Mouse (Mus musculus) neural tube, embryonic 13.5 days (tissue): ENCODE data around the gene Myo9a. TPM values are rescaled to one million over a fixed set of nuclear protein-coding genes. Genes with fewer than 3 reads are reported as not detected.

ENCODE experiments used
- ATAC-seq: fragments of 200-750 bp; cut with Nextera tagmentation; 2 replicates; pipeline ENCODE4 v1.8.0; 2017; ENCODE audit warnings: low read depth, mild to moderate bottlenecking, moderate TSS enrichment, moderate library complexity
- H3K27ac ChIP-seq: fragments of 300-500 bp; sonication (generic); replicated peaks from 2 replicates; pipeline ENCODE4 v1.5.1; 2015; ENCODE audit warnings: moderate library complexity, mild to moderate bottlenecking, inconsistent platforms
- H3K27me3 ChIP-seq: fragments of 300-500 bp; sonication (generic); 2 replicates; pipeline ENCODE4 v1.6.1; 2015; ENCODE audit warnings: mild to moderate bottlenecking, inconsistent platforms
- H3K36me3 ChIP-seq: fragments of 300-500 bp; sonication (generic); 2 replicates; pipeline ENCODE4 v1.6.1; 2015; ENCODE audit warnings: mild to moderate bottlenecking, inconsistent platforms
- H3K4me1 ChIP-seq: fragments of 300-500 bp; sonication (generic); replicated peaks from 2 replicates; pipeline ENCODE4 v1.6.1; 2015; ENCODE audit warnings: inconsistent platforms
- H3K4me2 ChIP-seq: fragments of 300-500 bp; sonication (generic); 2 replicates; pipeline ENCODE4 v1.6.1; 2015; ENCODE audit warnings: inconsistent platforms, mild to moderate bottlenecking, moderate library complexity
- H3K4me3 ChIP-seq: fragments of 300-500 bp; sonication (generic); 2 replicates; pipeline ENCODE4 v1.5.1; 2015; ENCODE audit warnings: mild to moderate bottlenecking, inconsistent platforms
- H3K9ac ChIP-seq: fragments of 300-500 bp; sonication (generic); 2 replicates; pipeline ENCODE4 v1.6.1; 2015; ENCODE audit warnings: moderate library complexity, mild to moderate bottlenecking, inconsistent platforms
- H3K9me3 ChIP-seq: fragments of 300-500 bp; sonication (generic); 2 replicates; pipeline ENCODE4 v1.6.1; 2016; ENCODE audit warnings: inconsistent platforms
- WGBS: fragments of 180-500 bp; shearing (Covaris S2); methylation state at CpG from one replicate; pipeline ENCODE4 v1.1.7; 2015; 5-methylcytosine and 5-hydroxymethylcytosine counted together
- polyA plus RNA-seq: library from polyadenylated mRNA; unstranded; fragments of >200 nt; fragmentation: Nextera tagmentation; extraction: Ambion mirVana; gene quantifications from 2 replicates; pipeline ENCODE4 v1.2.1, GENCODE M21; 2015

The Myo9a gene
- polyA plus RNA-seq, 1 experiment from 2014 or later = 23.4 TPM

GRCm38 (mm10) chr9:59727569-59728286 is 23.0 kb upstream of the Myo9a start:
- Histone ChIP-seq H3K4me1 (peaks cover 13% of the 10 kb centered on the region), H3K36me3 (no peaks in the 10 kb centered on the region), H3K9me3 (no peaks in the 10 kb centered on the region), H3K4me3 (no peak overlapping the region), H3K4me2 (no peak overlapping the region), H3K27ac (no peak overlapping the region), H3K27me3 (no peaks in the 10 kb centered on the region), H3K9ac (no peak overlapping the region)
- WGBS = 85% methylated on average over 11 of the region's 11 CpGs
- no peak for ATAC-seq

- H3K9me3 ChIP-seq = no peaks in the 10 kb centered on the region
- H3K27me3 ChIP-seq = no peaks in the 10 kb centered on the region
- H3K9ac ChIP-seq = no peak overlapping the region
- H3K36me3 ChIP-seq = no peaks in the 10 kb centered on the region
- H3K4me2 ChIP-seq = no peak overlapping the region
- no peaks in the 10 kb centered on the region for H3K4me1 ChIP-seq
- no peak overlapping the region for H3K4me3 ChIP-seq
- 95% methylated on average over 5 of the region's 5 CpGs for whole genome bisulfite sequencing
- ATAC-seq = no peak
- no peak overlapping the region for H3K27ac ChIP-seq
These were observed 19.6 kb upstream of the Myo9a start for GRCm38 (mm10) chr9:59731136-59731535.

- no peaks in the 10 kb centered on the region for H3K9me3 ChIP-seq
- no peaks in the 10 kb centered on the region for H3K27me3 ChIP-seq
- H3K9ac ChIP-seq = no peak overlapping the region
- 86% methylated on average over 6 of the region's 6 CpGs for WGBS
- peaks cover 14% of the 10 kb centered on the region for H3K36me3 ChIP-seq
- ATAC-seq = no peak
- H3K4me1 ChIP-seq = no peaks in the 10 kb centered on the region
- H3K27ac ChIP-seq = no peak overlapping the region
- no peak overlapping the region for H3K4me3 ChIP-seq
- H3K4me2 ChIP-seq = no peak overlapping the region
These were observed 17.6 kb upstream of the Myo9a start for GRCm38 (mm10) chr9:59733075-59733474.

- H3K27ac ChIP-seq = no peak overlapping the region
- no peaks in the 10 kb centered on the region for H3K27me3 ChIP-seq
- ATAC-seq = no peak
- H3K4me2 ChIP-seq = no peak overlapping the region
- 64% methylated on average over 4 of the region's 4 CpGs for WGBS
- H3K4me3 ChIP-seq = no peak overlapping the region
- H3K9me3 ChIP-seq = no peaks in the 10 kb centered on the region
- no peaks in the 10 kb centered on the region for H3K4me1 ChIP-seq
- no peak overlapping the region for H3K9ac ChIP-seq
- peaks cover 14% of the 10 kb centered on the region for H3K36me3 ChIP-seq
These were observed 15.3 kb upstream of the Myo9a start for GRCm38 (mm10) chr9:59735394-59735793.

- Histone ChIP-seq H3K4me1 (no peaks in the 10 kb centered on the region), H3K4me3 (no peak overlapping the region), H3K4me2 (no peak overlapping the region), H3K27me3 (no peaks in the 10 kb centered on the region), H3K9ac (no peak overlapping the region), H3K27ac (no peak overlapping the region), H3K9me3 (no peaks in the 10 kb centered on the region), H3K36me3 (peaks cover 14% of the 10 kb centered on the region)
- ATAC-seq = no peak
- WGBS = 86% methylated on average over 2 of the region's 2 CpGs
These were observed 10.1 kb upstream of the Myo9a start for GRCm38 (mm10) chr9:59740593-59740992.

- H3K4me3 ChIP-seq = no peak overlapping the region
- no peak overlapping the region for H3K4me2 ChIP-seq
- no peak overlapping the region for H3K27ac ChIP-seq
- ATAC-seq = no peak
- WGBS = 97% methylated on average over 3 of the region's 3 CpGs
- H3K9ac ChIP-seq = no peak overlapping the region
- no peaks in the 10 kb centered on the region for H3K4me1 ChIP-seq
- no peaks in the 10 kb centered on the region for H3K27me3 ChIP-seq
- H3K9me3 ChIP-seq = no peaks in the 10 kb centered on the region
- no peaks in the 10 kb centered on the region for H3K36me3 ChIP-seq
These were observed 6.8 kb upstream of the Myo9a start for GRCm38 (mm10) chr9:59743903-59744302.

- Histone ChIP-seq H3K27ac (no peak overlapping the region), H3K9ac (no peak overlapping the region), H3K4me3 (no peak overlapping the region), H3K4me1 (peaks cover 14% of the 10 kb centered on the region), H3K27me3 (no peaks in the 10 kb centered on the region), H3K36me3 (no peaks in the 10 kb centered on the region), H3K9me3 (no peaks in the 10 kb centered on the region), H3K4me2 (no peak overlapping the region)
- 97% methylated on average over 2 of the region's 2 CpGs for WGBS
- no peak for ATAC-seq
These were observed 2.3 kb upstream of the Myo9a start for GRCm38 (mm10) chr9:59748387-59748786.

- Histone ChIP-seq H3K4me3 (no peak overlapping the region), H3K27me3 (no peaks in the 10 kb centered on the region), H3K27ac (no peak overlapping the region), H3K36me3 (no peaks in the 10 kb centered on the region), H3K9me3 (no peaks in the 10 kb centered on the region), H3K4me2 (no peak overlapping the region), H3K4me1 (peaks cover 17% of the 10 kb centered on the region), H3K9ac (no peak overlapping the region)
- WGBS = 90% methylated on average over 11 of the region's 11 CpGs
- ATAC-seq = no peak
These were observed 1.7 kb upstream of the Myo9a start for GRCm38 (mm10) chr9:59748969-59749368.

- Histone ChIP-seq H3K27me3 (no peaks in the 10 kb centered on the region), H3K27ac (peak overlapping the region; percentile 90), H3K4me1 (peaks cover 19% of the 10 kb centered on the region), H3K9ac (peak overlapping the region; percentile 71), H3K4me2 (peak overlapping the region; percentile 76), H3K9me3 (no peaks in the 10 kb centered on the region), H3K4me3 (peak overlapping the region; percentile 96), H3K36me3 (no peaks in the 10 kb centered on the region)
- ATAC-seq = no peak
- WGBS = 42% methylated on average over 12 of the region's 12 CpGs
These were observed 973 bp upstream of the Myo9a start for GRCm38 (mm10) chr9:59749581-59750265.

- Histone ChIP-seq H3K4me2 (peak overlapping the region; percentile 68), H3K4me1 (peaks cover 19% of the 10 kb centered on the region), H3K27ac (peak overlapping the region; percentile 95), H3K27me3 (no peaks in the 10 kb centered on the region), H3K4me3 (peak overlapping the region; percentile 96), H3K9me3 (no peaks in the 10 kb centered on the region), H3K9ac (peak overlapping the region; percentile 93), H3K36me3 (no peaks in the 10 kb centered on the region)
- under 1% methylated on average over 49 of the region's 49 CpGs for WGBS
- peak; percentile 95 for ATAC-seq
These were observed 428 bp downstream of the Myo9a start for GRCm38 (mm10) chr9:59751066-59751581.

- WGBS = 17% methylated on average over 2 of the region's 2 CpGs
- Histone ChIP-seq H3K4me3 (peak overlapping the region; percentile 96), H3K4me1 (peaks cover 19% of the 10 kb centered on the region), H3K27me3 (no peaks in the 10 kb centered on the region), H3K27ac (peak overlapping the region; percentile 95), H3K9ac (peak overlapping the region; percentile 93), H3K9me3 (no peaks in the 10 kb centered on the region), H3K36me3 (no peaks in the 10 kb centered on the region), H3K4me2 (peak overlapping the region; percentile 68)
- no peak for ATAC-seq
These were observed 1.3 kb downstream of the Myo9a start for GRCm38 (mm10) chr9:59751966-59752365.

GRCm38 (mm10) chr9:59755199-59755598 is 4.5 kb downstream of the Myo9a start:
- Histone ChIP-seq H3K4me1 (peaks cover 11% of the 10 kb centered on the region), H3K9ac (no peak overlapping the region), H3K36me3 (no peaks in the 10 kb centered on the region), H3K4me2 (no peak overlapping the region), H3K4me3 (no peak overlapping the region), H3K27me3 (no peaks in the 10 kb centered on the region), H3K9me3 (no peaks in the 10 kb centered on the region), H3K27ac (no peak overlapping the region)
- ATAC-seq = no peak
- 58% methylated on average over 2 of the region's 2 CpGs for WGBS
